Comparison of ENCODE assay signal across 20 mouse cellular contexts in the genomic region with DNA sequence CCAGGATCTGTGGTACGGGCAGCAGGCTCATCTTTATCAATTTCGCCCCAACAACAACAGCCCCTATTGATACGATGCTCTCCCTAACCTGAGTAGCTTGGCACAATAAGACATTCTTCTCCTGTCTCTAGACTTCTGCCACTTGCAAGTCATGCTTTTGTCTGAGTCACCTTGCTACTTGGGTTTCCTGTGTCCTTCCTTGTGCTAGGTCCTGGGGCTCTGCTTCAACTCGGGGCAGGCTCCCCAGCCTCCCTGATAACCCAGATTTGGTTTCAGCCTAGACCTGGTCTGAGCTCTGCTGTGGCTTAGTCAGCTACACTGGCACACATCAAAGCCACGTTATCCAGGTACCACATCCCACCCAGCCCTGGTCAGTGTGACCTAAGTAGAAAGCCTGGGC. TPM values are rescaled to one million over a fixed set of nuclear protein-coding genes. Genes with fewer than 3 reads are reported as not detected.
DNase-seq lines count a peak whose midpoint lies in the region; ATAC-seq lines count a peak whose summit lies in the region.
"Had no signal": no experiment of that assay in that cellular context is flagged by ENCODE, and none has a peak within 500 bp of the region (broad histone marks: within the 10 kb centered on the region; RNA-seq: fewer than 3 reads in every experiment).

No protein-coding gene starts in this region.

- ATAC-seq in frontal cortex, adult (ENCODE audit: low TSS enrichment) = peak; percentile 13; the same call in 1 of the 2 replicates
- ATAC-seq in hematopoietic stem cell, adult 5-6 weeks (replicated peaks in 1 of 2; ENCODE audit: insufficient read depth in 1 of 2, low FRiP score in 2 of 2, low TSS enrichment in 1 of 2, low read depth in 1 of 2, poor library complexity in 2 of 2, severe bottlenecking in 2 of 2) = peak; percentile 37 to 56; a peak in 1 of 4 replicates
- ATAC-seq: activated CD4-positive, CD25-positive, alpha-beta regulatory T cell, adult 4 months; CD4-positive, CD25-positive, alpha-beta regulatory T cell, adult 4 months; forebrain, embryonic 13.5 days; forebrain, embryonic 15.5 days; Patski had no signal

- no peak for DNase-seq in frontal cortex, postnatal 25 days (ENCODE audit: low spot score in 2 of 2)
- DNase-seq in neural tube, embryonic 10.5 days (ENCODE audit: extremely low spot score, low spot score) = no peak
- DNase-seq in urinary bladder, adult 18-20 months (ENCODE audit: low spot score in 2 of 2) = no peak
- DNase-seq: adrenal gland, adult 8-10 months; adrenal gland, postnatal 14 days; adrenal gland, postnatal 36 days; B cell, adult 2 months; cerebellum, adult 11-12 months; cerebellum, adult 2 months; cerebellum, adult 9-10 months; cerebellum, postnatal 10 days; cerebellum, postnatal 25 days; forebrain, postnatal 0 days had no signal

RNA-seq across cellular contexts. Expression of a gene that starts 24.0 kb away (rescaled TPM):
- 4.0 and 6.4 TPM in 2 replicates for total RNA-seq in hematopoietic stem cell, adult 5-6 weeks (2017)
